Mouse (Mus musculus) adrenal gland, postnatal 25 days (tissue): ENCODE measurements around the gene Tob2. TPM values are rescaled to one million over a fixed set of nuclear protein-coding genes. Genes with fewer than 3 reads are reported as not detected.

Source experiments
- DNase-seq: peaks from one replicate; pipeline ENCODE4 v3.0.0; 2021; ENCODE audit warnings: mixed read lengths
- total RNA-seq: library from RNA; stranded (reverse); gene quantifications from 2 replicates; pipeline ENCODE4 v1.2.3, GENCODE M21; 2021

The Tob2 gene
- total RNA-seq, 1 experiment from 2014 or later: 86.1 TPM

GRCm38 (mm10) chr15:81812287-81812686 lies 46.3 kb downstream of the Tob2 start:
- DNase-seq: no peak

GRCm38 (mm10) chr15:81811599-81811996 lies 47.0 kb downstream of the Tob2 start:
- DNase-seq: peak; percentile 70

GRCm38 (mm10) chr15:81810671-81811598 lies 47.7 kb downstream of the Tob2 start:
- DNase-seq: peak; percentile 99

GRCm38 (mm10) chr15:81810150-81810549 lies 48.4 kb downstream of the Tob2 start:
- DNase-seq: peak; percentile 83

GRCm38 (mm10) chr15:81809550-81809949 lies 49.0 kb downstream of the Tob2 start:
- DNase-seq: no peak

- DNase-seq: no peak
Measured at GRCm38 (mm10) chr15:81808799-81809198, 49.8 kb downstream of the Tob2 start.

GRCm38 (mm10) chr15:81806621-81807404 lies 51.8 kb downstream of the Tob2 start:
- DNase-seq: no peak

- DNase-seq: peak; percentile 72
Measured at GRCm38 (mm10) chr15:81805624-81806023, 53.0 kb downstream of the Tob2 start.

GRCm38 (mm10) chr15:81804883-81805282 lies 53.7 kb downstream of the Tob2 start:
- no peak for DNase-seq

- no peak for DNase-seq
Measured at GRCm38 (mm10) chr15:81804172-81804571, 54.4 kb downstream of the Tob2 start.

- no peak for DNase-seq
Measured at GRCm38 (mm10) chr15:81803425-81803951, 55.1 kb downstream of the Tob2 start.

- peak; percentile 26 for DNase-seq
Measured at GRCm38 (mm10) chr15:81802941-81803351, 55.6 kb downstream of the Tob2 start.

GRCm38 (mm10) chr15:81802001-81802890 lies 56.4 kb downstream of the Tob2 start, which contains the start of gene Tef:
TSS of gene Tef (plus strand) at chr15:81802421.
- peak; percentile 100 for DNase-seq

GRCm38 (mm10) chr15:81800391-81800790 lies 58.2 kb downstream of the Tob2 start:
- no peak for DNase-seq

GRCm38 (mm10) chr15:81798421-81798820 lies 60.2 kb downstream of the Tob2 start:
- DNase-seq: no peak

Other genes with a start within 250 kb of the Tob2 start
- gene L3mbtl2, start 194.9 kb downstream of the Tob2 start, total RNA-seq: 20.6 and 22.8 TPM in 2 replicates
- gene Chadl, start 161.5 kb downstream of the Tob2 start, total RNA-seq: 2.7 and 3.1 TPM in 2 replicates
- 70.0 and 84.2 TPM in 2 replicates for gene Zc3h7b, start 113.7 kb downstream of the Tob2 start, total RNA-seq
- gene Rangap1, start 113.3 kb downstream of the Tob2 start, total RNA-seq: 60.3 and 73.7 TPM in 2 replicates
- gene Tef, start 56.4 kb downstream of the Tob2 start, total RNA-seq: 111 and 146 TPM in 2 replicates
- gene Phf5a, start 13.1 kb upstream of the Tob2 start, total RNA-seq: 53.8 and 58.7 TPM in 2 replicates
- 641 and 903 TPM in 2 replicates for gene Aco2, start 13.5 kb upstream of the Tob2 start, total RNA-seq
- 21.4 and 28.9 TPM in 2 replicates for gene Polr3h, start 67.4 kb upstream of the Tob2 start, total RNA-seq
- gene Csdc2, start 78.0 kb upstream of the Tob2 start, total RNA-seq: 9.9 and 20.0 TPM in 2 replicates
- gene Pmm1, start 102.1 kb upstream of the Tob2 start, total RNA-seq: 70.2 and 103 TPM in 2 replicates
- gene 1700029P11Rik, start 121.7 kb upstream of the Tob2 start, total RNA-seq: not detected in 2 replicates
- 81.4 and 102 TPM in 2 replicates for gene Xrcc6, start 129.0 kb upstream of the Tob2 start, total RNA-seq
- 80.3 and 81.7 TPM in 2 replicates for gene Desi1, start 175.1 kb upstream of the Tob2 start, total RNA-seq
- gene Snu13, start 188.8 kb upstream of the Tob2 start, total RNA-seq: 83.1 and 99.8 TPM in 2 replicates
- not detected in 2 replicates for gene 4930407I10Rik, start 200.4 kb upstream of the Tob2 start, total RNA-seq
- gene Mei1, start 211.2 kb upstream of the Tob2 start, total RNA-seq: 2.8 and 4.3 TPM in 2 replicates